Mouse (Mus musculus) adrenal gland, adult 18-20 months (tissue): ENCODE results near the gene Tnrc6a. TPM values are rescaled to one million over a fixed set of nuclear protein-coding genes. Genes with fewer than 3 reads are reported as not detected.
"Not testable (repeated sequence)": the region's sequence is repeated elsewhere in the genome, so short reads cannot be mapped to it uniquely, and the experiment has no call there.

Experiments
- DNase-seq, 2 experiments: peaks; one replicate each; pipeline ENCODE4 v3.0.0; 2021 to 2022; ENCODE audit warnings: low spot score in 2 of 2
- long read RNA-seq, 2 experiments: library from polyadenylated mRNA; stranded (forward); transcript quantifications; one replicate each; pipeline ENCODE4 v2.0.0; 2021
- total RNA-seq, 2 experiments: library from RNA; stranded (reverse); gene quantifications; 1 replicate in 1 of 2; 2 replicates in 1 of 2; pipeline ENCODE4 v1.2.3; 2021

Tnrc6a gene
- 10 to 100 TPM; 39.7 to 45.9 TPM for total RNA-seq
- long read RNA-seq, experiment 1, partial matches to known transcripts = 4 of 5 reads
- long read RNA-seq, experiment 1, other reads (novel, unspliced or antisense) = 1 of 5 reads
- long read RNA-seq, experiment 2, full-length matches to known transcripts = 1 of 19 reads
- long read RNA-seq, experiment 2, partial matches to known transcripts = 17 of 19 reads
- long read RNA-seq, experiment 2, other reads (novel, unspliced or antisense) = 1 of 19 reads

DNA sequence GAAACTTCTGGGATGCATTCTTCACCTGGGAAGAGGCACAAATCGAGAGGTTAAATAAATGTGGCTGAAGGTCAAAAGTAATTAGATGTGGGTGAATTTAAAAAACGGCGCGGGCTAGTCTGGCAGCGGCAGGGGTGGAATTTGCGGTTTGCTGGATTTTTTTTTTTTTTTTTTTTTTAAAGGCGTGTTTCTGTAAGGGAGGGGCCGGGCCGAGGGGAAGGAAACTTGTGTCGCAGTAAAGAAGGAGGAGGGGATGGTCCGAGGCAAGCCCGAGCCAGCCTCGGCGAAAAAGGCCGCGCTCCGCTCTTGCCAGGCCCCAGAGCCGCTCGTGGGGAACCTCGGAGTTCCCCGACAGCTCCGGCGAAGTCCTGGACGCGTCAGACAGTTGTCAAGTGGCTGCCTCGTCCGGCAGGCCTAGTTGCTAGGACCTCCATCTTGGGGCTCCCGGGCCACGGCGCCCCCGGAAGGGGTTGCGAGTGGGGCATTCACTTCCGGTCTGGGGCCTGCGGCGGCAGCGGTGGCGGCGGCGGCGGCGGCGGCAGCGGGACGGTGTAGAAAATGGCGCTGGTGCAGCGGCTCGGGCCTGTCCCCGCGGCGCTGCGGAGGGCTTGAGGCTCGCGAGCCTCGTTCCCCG is at the start of gene Tnrc6a:
TSS of gene Tnrc6a (plus strand) at position 221 of the 634 bp plus-strand sequence.
- peak; percentile 93 for DNase-seq

DNA sequence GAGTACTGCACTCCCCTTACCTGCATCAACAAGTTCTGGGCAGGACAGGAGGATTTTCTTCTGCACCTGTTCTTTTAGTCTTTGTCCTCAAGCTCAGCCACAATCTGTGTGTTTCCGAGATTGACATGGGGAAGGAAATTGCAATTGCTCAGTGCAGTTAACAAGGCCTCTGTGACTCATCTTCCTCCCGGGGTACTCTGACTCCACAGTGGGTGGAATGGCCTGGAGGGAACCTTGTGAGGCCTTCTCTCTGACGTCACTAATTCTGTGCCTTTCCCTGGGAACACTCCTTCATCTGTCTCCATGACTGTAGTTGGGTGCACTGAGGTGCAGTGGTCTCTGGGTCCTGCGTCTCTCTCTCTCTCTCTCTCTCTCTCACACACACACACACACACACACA is 41.4 kb upstream of the Tnrc6a start:
- DNase-seq = no peak

DNA sequence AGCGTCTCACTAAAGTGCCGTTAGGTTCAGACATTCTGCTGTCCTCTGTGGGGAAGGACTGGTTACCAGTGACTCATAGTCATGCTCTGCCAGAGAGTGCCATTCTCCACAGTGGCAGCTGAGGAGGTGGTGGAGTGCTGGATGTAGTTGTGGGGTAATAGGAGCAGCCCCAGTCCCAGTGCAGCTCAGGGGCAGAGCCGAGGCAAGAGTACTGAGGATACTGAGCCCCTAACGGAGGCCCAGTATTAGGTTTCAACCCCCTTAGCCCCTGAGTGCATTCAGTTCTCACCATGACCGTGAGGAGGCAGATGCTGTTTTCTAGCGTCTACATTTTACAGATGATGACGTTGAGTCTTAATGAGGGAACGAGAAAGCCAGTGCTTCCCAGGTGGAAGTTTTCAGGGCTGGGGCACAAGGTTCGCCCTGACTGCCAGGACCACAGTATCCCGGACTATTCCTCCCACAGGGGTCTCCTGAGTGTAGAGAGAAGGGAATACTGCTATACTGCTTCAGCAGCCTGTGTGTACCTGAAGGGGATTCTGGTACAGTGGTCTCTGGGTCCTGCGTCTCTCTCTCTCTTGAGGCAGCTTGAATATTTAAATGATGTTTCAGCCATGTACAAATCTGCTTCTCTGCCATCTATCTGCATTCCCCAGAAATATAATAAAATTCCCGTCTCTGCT is 40.1 kb upstream of the Tnrc6a start:
- DNase-seq = no peak

DNA sequence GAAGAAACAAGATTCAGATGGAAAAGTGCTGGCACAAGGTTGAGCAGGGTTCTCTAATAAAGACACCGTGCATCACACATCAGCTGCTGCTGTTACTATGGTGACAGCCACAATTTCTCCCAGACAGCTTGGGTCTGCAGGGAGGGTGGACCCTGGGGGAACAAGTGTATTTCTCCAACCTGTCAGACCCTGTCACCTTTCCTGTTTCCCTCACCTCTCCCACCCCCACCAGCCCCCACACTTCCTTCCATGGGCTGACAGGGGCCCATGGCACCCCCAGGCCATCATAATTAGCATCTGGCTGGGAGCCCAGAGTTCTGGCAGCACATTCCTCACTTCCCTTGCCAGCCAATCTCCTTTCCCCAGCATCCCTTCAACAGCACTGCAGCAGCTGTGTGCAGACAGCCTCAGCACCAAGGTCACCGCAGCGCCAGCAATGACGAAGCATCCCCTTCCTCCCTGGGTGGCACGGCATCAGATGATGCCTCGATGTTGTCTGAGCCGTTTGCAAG is 39.4 kb upstream of the Tnrc6a start:
- no peak for DNase-seq

DNA sequence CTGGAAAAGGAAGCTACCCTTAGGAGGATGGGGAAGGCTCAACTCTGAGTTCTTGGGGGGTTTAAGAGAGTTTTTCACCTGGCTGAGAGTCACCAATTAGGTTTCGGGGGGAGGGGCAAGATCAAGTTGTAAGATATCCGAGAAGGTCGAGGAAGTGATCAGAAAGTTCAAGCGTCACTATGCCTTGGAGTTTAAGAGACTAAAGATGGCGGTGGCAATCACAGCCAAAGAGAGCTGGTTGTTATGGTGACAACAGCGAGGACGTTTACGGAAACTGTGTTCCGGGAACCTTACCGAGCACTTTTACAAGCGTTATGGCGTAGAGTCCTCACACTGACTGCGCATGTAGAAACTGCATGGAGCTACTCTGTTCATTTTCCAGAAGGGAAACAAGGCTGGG is 39.0 kb upstream of the Tnrc6a start:
- no peak for DNase-seq

DNA sequence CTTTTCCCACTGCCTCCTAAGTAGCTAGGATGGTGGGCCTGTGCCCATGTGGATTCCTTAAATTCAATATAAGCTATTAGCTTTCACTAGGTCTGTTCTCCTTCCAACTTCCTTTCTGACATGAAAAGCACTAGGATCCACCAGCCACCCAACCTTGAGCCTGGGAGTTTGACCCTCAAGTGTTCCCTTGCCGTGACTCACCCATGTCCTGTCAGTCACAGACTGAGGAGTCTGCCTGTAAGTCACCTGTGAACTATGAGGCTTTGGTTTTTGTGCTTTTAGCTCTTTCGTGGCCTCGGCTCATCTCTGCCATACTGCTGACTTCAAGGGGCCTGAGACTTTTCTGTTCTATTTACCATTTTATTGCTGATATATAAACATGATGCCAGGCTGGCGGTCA is 34.8 kb upstream of the Tnrc6a start:
- DNase-seq = no peak

DNA sequence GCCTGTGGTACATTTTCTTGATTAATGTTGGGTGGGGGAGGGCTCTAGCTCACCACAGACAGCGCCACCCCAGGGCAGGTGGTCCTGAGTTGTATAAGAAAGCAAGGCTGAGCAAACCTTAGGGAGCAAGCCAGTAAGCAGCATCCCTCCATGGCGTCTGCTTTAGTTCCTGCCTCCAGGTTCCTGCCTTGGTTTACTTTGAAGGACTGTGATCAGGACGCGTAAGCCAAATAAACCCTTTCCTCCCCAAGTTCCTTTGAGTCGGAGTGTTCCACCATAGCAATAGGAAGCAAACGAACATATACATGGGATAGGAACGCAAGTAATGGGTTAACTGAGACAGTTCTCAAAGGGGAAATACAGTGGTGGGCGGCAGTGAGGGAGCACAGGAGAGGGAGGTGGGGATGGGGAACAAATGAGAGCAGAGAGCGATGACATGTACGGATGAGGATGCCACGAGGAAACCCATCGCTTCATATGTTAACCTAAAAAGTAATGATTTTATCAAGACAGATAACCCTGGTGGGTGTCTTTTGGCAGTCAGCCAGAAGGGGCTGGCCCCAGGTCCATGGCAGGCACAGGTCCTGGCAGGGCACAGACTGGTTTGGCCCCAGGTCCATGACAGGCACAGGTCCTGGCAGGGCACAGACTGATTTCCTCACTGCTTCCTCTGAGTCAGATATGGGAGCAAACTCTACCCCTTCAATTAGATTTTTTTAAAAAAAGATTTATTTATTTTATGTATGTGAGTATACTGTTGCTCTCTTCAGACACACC is 27.2 kb upstream of the Tnrc6a start:
- DNase-seq = no peak

DNA sequence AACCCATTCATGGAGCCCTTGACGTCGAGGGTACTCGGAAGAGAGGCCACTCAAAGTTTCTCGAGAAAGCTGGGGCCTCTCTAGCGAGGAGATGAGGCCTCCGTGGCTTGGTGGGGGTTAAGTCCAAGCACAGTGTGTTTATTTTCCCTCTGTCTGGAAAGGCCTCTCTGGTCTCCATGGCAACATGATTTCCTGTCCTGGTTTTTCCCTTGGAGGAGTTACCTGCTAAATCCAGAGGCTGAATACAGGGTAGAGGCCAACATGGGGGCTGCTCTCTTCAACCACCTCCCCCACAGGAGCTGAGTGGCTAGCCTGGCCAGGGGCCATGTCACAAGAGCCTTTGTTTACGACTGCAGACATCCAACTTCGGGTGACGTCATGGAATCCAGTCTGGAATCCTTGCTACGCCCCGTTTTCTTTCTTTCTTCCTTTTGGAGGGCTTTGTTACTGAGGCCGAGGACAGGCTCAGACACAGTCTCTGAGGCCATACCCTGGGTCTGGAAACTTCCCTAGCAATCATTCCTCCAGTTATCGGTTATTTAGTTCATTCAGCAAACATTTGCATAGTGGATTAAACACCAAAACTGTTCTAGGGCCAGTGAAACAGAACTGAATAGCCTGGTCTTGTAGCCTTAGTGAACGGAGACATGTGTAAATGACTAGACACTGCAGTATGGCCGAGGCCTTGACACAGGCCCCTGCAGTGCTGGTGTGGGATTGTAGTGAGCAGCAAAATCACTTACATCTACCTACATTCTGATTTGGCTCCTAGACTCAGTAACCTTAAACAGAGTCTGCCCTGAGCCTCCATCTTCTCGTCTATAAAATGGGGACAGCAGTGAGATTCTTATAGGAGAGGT is 25.6 kb upstream of the Tnrc6a start:
- peak; percentile 51 to 52 for DNase-seq

DNA sequence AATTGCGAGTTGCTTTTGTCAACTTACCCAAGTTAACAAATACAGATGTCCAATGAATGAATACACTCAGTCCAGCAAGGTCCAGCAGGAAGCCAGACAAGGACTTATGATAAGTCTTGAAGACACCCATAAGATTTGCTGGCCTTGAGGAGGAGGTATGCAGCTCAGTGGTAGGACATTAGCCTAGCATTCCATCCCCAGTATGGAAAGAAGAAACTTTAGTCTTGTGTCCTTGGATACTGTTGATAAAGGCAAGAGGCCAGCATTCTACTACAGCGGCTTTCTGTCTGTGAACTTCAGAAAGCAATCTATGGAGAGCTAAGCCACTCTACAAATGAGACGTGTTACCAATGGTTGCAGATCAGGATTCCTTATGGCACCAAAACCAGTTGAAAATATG is 22.4 kb upstream of the Tnrc6a start:
- no peak for DNase-seq

DNA sequence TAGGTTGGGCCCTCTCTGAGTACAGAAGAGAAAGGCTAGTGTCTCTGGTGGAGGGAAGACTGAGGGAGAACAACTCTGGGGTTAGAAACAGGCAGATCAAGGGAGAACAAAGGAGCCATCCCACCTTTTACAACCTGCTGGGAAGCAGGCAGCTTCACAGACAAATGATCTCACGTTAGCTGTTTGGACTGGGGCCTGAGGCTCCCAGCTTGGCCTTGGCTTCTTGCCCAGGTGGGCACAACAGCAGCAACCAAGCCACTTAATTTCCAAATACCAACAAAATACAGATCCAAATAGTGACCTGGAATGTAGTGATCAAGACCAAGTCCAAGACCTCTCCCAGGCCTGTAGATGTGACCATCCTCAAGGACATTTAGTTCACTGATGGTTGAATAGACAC is 18.3 kb upstream of the Tnrc6a start:
- not testable (repeated sequence) for DNase-seq

DNA sequence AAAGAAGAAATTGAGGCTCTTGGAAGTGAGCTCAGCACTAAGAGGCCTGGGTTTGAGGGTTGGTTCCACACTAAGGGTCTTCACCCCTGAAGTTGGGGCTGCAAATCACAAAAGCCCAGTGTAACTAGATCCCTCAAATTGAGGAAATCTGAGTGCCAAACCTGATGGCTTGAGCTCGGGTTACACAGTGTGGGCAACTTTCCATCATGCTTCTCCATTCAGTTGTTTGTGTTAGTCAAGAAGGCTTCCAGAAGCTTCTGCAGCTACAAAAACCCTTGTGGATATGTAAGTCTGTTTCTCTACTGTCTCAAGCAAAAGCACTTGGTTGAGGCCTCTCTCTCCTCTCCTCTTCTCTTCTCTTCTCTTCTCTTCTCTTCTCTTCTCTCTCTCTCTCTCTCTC is 17.8 kb upstream of the Tnrc6a start:
- no peak for DNase-seq

DNA sequence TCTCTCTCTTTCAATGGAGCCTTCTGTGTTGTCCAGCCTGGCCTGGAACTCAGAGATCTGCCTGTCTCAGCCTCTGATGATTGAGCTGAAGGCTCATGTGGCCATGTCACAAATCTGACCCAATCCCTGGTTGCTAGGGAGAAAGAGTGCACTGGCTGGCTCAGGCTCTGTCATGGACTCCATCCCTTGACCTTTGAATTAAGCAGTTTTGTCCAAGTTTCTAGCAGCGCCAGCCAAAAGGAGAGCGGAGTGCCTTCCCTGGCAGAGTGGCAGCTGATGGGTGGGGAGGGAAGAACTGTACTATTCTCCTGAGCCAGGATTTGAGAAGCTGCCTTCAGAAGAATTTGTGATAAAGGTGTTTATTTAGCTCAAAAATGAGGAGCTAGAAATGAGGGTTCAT is 17.4 kb upstream of the Tnrc6a start:
- DNase-seq = no peak

DNA sequence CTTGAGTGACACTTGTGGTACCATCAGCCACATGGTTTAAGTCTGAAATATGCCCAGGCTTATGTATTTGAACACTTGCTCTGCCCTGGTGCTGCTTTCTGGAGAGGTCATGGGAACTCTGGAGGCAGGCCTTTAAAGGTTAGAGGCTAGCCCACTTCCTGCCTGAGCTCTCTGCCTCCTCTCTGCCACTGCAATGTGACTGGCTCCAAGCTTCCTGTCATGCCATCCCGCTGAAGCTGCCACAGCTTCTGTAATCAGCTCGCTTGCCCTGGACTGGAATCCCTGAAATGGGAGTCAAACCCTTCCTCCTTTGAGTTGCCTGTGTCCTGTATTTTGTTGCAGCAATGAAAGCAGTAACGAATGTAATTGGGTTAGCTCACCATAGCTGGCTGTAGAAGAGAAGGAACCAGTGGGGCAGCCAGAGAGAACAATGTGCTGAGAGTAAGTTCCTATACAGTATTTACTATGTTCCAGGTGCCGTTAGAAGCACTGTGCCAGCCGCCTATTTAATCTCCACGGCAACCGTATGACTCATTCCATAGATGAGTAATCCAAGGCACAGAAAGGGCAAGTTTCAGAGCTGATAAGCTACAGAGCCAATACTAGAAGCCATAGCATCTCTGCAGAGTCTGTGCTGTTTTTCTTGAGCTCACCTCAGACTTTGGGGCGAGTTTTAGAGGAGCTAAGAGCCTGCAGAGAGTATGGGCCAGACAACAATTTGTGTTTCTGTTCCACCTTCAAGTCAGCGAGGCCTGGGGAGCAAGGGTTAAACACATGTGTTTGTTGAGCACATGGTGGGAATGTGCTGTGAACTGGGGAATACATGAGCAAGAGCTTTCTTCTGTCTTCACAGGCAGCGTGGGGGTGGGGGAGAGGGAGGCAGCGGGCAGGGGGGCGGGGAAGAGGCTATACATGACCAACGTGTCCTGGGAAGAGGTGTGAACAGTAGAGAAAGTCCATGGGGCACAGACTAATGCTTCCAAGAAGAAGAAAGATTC is 15.3 kb upstream of the Tnrc6a start:
- no peak for DNase-seq

DNA sequence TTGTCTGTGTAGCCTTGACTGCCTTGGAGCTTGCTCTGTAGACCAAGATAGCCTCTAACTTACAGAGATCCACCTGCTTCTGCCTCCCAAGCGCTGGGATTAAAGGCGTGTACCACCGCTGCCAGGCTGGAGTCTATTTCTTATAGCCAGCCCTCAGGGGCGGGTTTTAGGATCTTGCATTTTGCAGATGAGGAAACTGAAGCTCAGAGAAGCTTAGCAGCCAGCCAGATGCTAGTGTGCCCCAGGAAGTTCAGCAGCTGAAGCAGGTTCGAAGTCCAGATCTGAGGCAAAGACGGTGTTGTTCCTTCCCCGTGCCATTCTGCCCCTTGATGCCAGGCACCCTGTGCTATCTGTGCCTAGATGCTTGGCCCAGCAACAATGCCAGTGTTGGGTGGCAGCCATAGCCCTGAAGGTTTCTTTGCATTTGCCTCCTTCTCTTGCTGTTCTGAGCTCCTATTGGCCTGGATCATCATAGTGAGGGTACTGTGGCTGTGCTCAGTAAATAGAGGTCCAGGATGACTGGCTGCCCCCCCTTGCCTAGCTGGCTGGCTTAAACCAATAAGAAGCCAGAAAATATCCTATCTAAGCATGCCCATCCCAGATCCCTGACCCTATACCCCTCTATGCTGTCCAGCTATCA is 14.2 kb upstream of the Tnrc6a start:
- no peak for DNase-seq

DNA sequence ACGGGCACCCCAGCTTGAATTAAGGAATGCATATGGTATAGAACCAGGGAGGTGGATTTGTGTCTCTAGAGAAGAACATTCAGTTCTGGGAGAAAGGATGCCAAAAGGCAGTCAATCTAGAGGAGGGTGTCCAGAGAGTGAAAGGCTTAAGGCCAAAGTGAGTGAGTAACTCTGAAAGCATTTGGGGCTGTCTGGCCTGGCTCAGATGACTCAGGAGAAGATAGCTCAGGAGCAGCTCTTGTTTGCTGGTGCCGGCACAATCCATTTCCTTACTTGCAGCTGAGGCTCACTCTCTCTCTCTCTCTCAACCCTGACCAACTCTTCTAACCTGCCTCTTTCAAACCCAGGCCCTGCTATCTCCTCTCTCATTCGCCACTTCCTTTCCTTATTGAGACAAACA is 13.6 kb upstream of the Tnrc6a start:
- peak in 1 of 2 experiments; percentile 32 for DNase-seq

DNA sequence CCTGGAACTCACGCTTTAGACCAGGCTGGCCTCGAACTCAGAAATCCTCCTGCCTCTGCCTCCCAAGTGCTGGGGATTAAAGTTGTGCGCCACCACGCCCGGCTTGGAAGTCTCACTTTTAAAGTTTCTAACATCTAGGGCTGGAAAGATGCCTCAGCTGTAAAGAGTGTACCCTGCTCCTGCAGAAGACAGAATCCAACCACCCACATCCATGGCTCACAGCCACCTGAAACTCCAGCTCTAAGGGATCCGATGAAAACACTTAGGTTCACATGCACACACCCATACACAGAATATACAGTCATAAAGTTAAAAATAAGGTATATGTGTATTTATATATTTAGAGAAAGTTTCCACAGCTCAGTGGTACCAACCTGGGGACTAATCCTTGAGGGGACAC is 10.1 kb upstream of the Tnrc6a start:
- DNase-seq = no peak

DNA sequence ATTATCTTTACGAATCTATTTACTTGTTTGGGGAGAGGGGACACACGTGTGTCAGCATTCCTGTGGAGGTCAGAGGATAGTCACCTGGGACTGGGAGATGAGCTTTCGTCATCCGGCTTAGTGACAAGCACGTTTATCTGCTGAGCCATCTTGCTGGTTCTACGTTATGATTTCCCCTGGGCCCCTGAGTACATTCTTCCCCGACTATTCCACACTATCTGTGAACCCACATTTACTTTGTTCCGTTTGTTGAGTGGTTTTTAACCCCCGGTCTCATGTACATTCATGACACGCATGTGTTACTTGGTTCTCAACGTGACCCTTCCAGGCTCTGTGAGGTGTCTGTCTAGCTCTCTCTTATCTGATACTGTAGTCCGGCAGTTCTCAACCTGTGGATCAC is 6.9 kb upstream of the Tnrc6a start:
- no peak for DNase-seq

DNA sequence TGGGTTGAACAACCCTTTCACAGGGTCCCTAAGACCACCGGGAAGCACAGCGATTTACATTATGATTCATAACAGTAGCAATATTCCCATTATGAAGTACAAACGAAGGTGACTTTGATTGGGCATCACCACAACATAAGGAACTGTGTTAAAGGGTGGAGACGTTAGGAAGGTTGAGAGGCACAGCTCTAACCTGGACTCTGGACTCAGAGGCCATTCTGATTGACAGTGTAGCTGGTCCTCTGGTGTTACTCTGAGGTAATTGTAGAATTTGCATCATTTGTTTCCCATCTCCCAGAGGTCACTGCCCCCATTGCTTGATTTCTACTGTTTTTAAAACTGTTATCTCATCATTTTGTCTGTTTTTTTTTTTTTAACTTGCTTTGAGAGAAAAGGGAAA is 6.5 kb upstream of the Tnrc6a start:
- no peak for DNase-seq

DNA sequence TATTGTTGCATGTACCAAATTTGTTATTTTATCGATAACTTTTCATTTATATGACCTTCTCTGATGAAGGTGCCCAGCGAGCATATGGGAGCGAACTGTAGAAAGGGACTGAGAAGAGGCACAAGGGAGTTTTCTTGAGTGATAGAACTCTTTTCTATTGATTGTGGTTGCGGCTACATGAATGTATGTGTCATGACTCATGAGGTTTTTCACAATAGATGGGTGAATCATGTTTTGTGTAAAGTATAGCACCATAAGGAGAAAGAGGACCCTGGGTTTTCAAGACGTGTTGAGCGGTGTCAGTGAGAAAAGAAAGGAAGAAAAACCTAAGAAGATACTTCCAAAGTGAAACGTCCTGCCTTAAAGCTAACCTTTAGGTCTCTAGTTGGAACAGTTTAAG is 3.2 kb upstream of the Tnrc6a start:
- DNase-seq = no peak
